Mouse (Mus musculus) liver, adult (tissue): ENCODE measurements around the gene Gm614.
A peak's percentile ranks its signal among the peaks of the same experiment; 100 is the strongest.

Experiments
- GATA4 ChIP-seq: IDR thresholded peaks from 2 replicates; pipeline ENCODE4 v1.6.1; 2014; ENCODE audit warnings: mild to moderate bottlenecking, low read length; ENCODE audit not compliant: insufficient replicate concordance

The Gm614 gene

GRCm38 (mm10) chrX:101273875-101274738 lies 10.3 kb upstream of the Gm614 start, which contains the start of gene Med12:
Gene Med12, plus strand, starts transcription at chrX:101274030.
- TF ChIP-seq GATA4: peak; percentile 45; the same call in 1 of the 2 replicates

- TF ChIP-seq GATA4: no peak
Measured at GRCm38 (mm10) chrX:101273410-101273809, 9.6 kb upstream of the Gm614 start.

GRCm38 (mm10) chrX:101268755-101269124 lies 4.9 kb upstream of the Gm614 start, which contains the start of gene Gm20489:
Gene Gm20489, minus strand, starts transcription at chrX:101269023.
- no peak for TF ChIP-seq GATA4

- no peak for TF ChIP-seq GATA4
Measured at GRCm38 (mm10) chrX:101268025-101268754, 4.4 kb upstream of the Gm614 start, which contains the start of gene Il2rg. Gene Il2rg, minus strand, starts transcription at chrX:101268255.

GRCm38 (mm10) chrX:101266631-101267030 lies 2.8 kb upstream of the Gm614 start:
- no peak for TF ChIP-seq GATA4

- TF ChIP-seq GATA4: no peak
Measured at GRCm38 (mm10) chrX:101260441-101261325, 3.1 kb downstream of the Gm614 start.

GRCm38 (mm10) chrX:101256603-101257002 lies 7.2 kb downstream of the Gm614 start:
- no peak for TF ChIP-seq GATA4

- TF ChIP-seq GATA4: no peak
Measured at GRCm38 (mm10) chrX:101254740-101255139, 9.1 kb downstream of the Gm614 start.

GRCm38 (mm10) chrX:101253952-101254729 lies 9.7 kb downstream of the Gm614 start, which contains the start of gene Foxo4:
Gene Foxo4, plus strand, starts transcription at chrX:101254528.
- TF ChIP-seq GATA4: peak; percentile 73; the same call in 1 of the 2 replicates

- no peak for TF ChIP-seq GATA4
Measured at GRCm38 (mm10) chrX:101245011-101245410, 18.8 kb downstream of the Gm614 start.

GRCm38 (mm10) chrX:101222796-101223162 lies 41.0 kb downstream of the Gm614 start:
- no peak for TF ChIP-seq GATA4

GRCm38 (mm10) chrX:101221834-101222795 lies 41.7 kb downstream of the Gm614 start, which contains the start of gene Snx12:
Gene Snx12, minus strand, starts transcription at chrX:101222563.
- TF ChIP-seq GATA4: peak; percentile 28; the same call in 1 of the 2 replicates
